Mouse (Mus musculus) olfactory bulb, adult 2 months (tissue): Measurements from ENCODE around the gene Zfp706.

ENCODE experiments used
- CTCF ChIP-seq: fragments of 200-500 bp; IDR thresholded peaks from 2 replicates; pipeline ENCODE4 v1.5.1; 2012; ENCODE audit warnings: low read depth, mild to moderate bottlenecking, low read length, moderate library complexity; ENCODE audit not compliant: insufficient read depth
- POLR2A ChIP-seq: fragments of 200-500 bp; IDR thresholded peaks from 2 replicates; pipeline ENCODE4 v1.6.1; 2012; ENCODE audit warnings: mild to moderate bottlenecking, low read depth, low read length, moderate library complexity; ENCODE audit not compliant: insufficient read depth

- TF ChIP-seq CTCF, result no peak
- TF ChIP-seq POLR2A, result no peak
Observed at GRCm38 (mm10) chr15:37036481-37037156, 29.0 kb upstream of the Zfp706 start.
